Mouse (Mus musculus) neural tube, embryonic 13.5 days (tissue): ENCODE measurements around the gene Tenm3. TPM values are rescaled to one million over a fixed set of nuclear protein-coding genes. Genes with fewer than 3 reads are reported as not detected.

Experiments used
- ATAC-seq: fragments of 200-750 bp; cut with Nextera tagmentation; 2 replicates; pipeline ENCODE4 v1.8.0; 2017; ENCODE audit warnings: low read depth, mild to moderate bottlenecking, moderate TSS enrichment, moderate library complexity
- H3K27ac ChIP-seq: fragments of 300-500 bp; sonication (generic); replicated peaks from 2 replicates; pipeline ENCODE4 v1.5.1; 2015; ENCODE audit warnings: moderate library complexity, mild to moderate bottlenecking, inconsistent platforms
- H3K27me3 ChIP-seq: fragments of 300-500 bp; sonication (generic); 2 replicates; pipeline ENCODE4 v1.6.1; 2015; ENCODE audit warnings: mild to moderate bottlenecking, inconsistent platforms
- H3K36me3 ChIP-seq: fragments of 300-500 bp; sonication (generic); 2 replicates; pipeline ENCODE4 v1.6.1; 2015; ENCODE audit warnings: mild to moderate bottlenecking, inconsistent platforms
- H3K4me1 ChIP-seq: fragments of 300-500 bp; sonication (generic); replicated peaks from 2 replicates; pipeline ENCODE4 v1.6.1; 2015; ENCODE audit warnings: inconsistent platforms
- H3K4me2 ChIP-seq: fragments of 300-500 bp; sonication (generic); 2 replicates; pipeline ENCODE4 v1.6.1; 2015; ENCODE audit warnings: inconsistent platforms, mild to moderate bottlenecking, moderate library complexity
- H3K4me3 ChIP-seq: fragments of 300-500 bp; sonication (generic); 2 replicates; pipeline ENCODE4 v1.5.1; 2015; ENCODE audit warnings: mild to moderate bottlenecking, inconsistent platforms
- H3K9ac ChIP-seq: fragments of 300-500 bp; sonication (generic); 2 replicates; pipeline ENCODE4 v1.6.1; 2015; ENCODE audit warnings: moderate library complexity, mild to moderate bottlenecking, inconsistent platforms
- H3K9me3 ChIP-seq: fragments of 300-500 bp; sonication (generic); 2 replicates; pipeline ENCODE4 v1.6.1; 2016; ENCODE audit warnings: inconsistent platforms
- WGBS: fragments of 180-500 bp; shearing (Covaris S2); methylation state at CpG from one replicate; pipeline ENCODE4 v1.1.7; 2015; 5-methylcytosine and 5-hydroxymethylcytosine counted together
- polyA plus RNA-seq: library from polyadenylated mRNA; unstranded; fragments of >200 nt; fragmentation: Nextera tagmentation; extraction: Ambion mirVana; gene quantifications from 2 replicates; pipeline ENCODE4 v1.2.1, GENCODE M21; 2015

Tenm3 gene
- polyA plus RNA-seq = 40.7 and 47.0 TPM in 2 replicates

GRCm38 (mm10) chr8:48843931-48844285 is at the start of gene Tenm3:
Tenm3 (minus strand) TSS chr8:48843951.
- ATAC-seq = peak; percentile 76

DNA sequence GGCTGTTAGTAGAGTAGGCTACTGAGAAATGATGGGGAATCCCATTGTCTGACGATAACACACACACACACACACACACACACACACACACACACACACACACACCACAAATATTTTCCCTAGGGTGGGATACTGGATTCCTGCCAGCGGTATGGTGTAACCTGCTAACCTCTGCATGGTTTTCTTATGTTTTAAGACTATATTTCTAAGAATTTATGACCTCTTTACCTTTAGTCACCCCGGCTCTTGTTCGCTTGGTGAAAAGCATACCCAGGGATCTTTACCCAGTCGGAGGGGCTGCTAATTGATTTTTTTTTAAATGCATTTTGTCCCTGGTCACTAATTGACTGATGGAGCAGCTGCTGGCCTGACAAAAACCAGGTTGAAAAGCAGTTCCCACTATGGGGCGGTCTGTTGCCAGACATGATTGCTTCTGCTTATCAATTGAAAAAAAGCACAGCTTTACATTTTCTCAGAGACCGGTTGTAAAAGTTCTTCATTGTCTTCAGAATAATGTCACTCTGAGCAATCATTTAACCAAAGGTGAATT is 46.5 kb upstream of the Tenm3 start:
- no peak overlapping the region for H3K9ac ChIP-seq
- no peak overlapping the region for H3K4me2 ChIP-seq
- H3K4me1 ChIP-seq = peaks cover 5% of the 10 kb centered on the region; the same call in 1 of the 2 replicates
- H3K27me3 ChIP-seq = no peaks in the 10 kb centered on the region
- H3K9me3 ChIP-seq = no peaks in the 10 kb centered on the region
- H3K36me3 ChIP-seq = no peaks in the 10 kb centered on the region
- WGBS = 18% methylated on average over 7 of the region's 7 CpGs
- no peak for ATAC-seq
- H3K27ac ChIP-seq = no peak overlapping the region
- no peak overlapping the region for H3K4me3 ChIP-seq

More at GRCm38 (mm10) chr8:48843931-48844285, at the start of gene Tenm3:
- Histone ChIP-seq H3K36me3 (no peaks in the 10 kb centered on the region), H3K9me3 (no peaks in the 10 kb centered on the region), H3K4me1 (peaks cover 43% of the 10 kb centered on the region), H3K27ac (peak within 1 kb of the TSS; percentile 92), H3K4me3 (peak within 1 kb of the TSS; percentile 72), H3K4me2 (peak within 1 kb of the TSS; percentile 95), H3K27me3 (peaks cover 43% of the 10 kb centered on the region), H3K9ac (peak within 1 kb of the TSS; percentile 85)
- WGBS = 0% methylated on average over 19 of the region's 19 CpGs

- Histone ChIP-seq H3K4me2 (no peak overlapping the region), H3K36me3 (no peaks in the 10 kb centered on the region), H3K9ac (no peak overlapping the region), H3K4me3 (no peak overlapping the region), H3K27me3 (no peaks in the 10 kb centered on the region), H3K4me1 (no peaks in the 10 kb centered on the region), H3K27ac (no peak overlapping the region), H3K9me3 (no peaks in the 10 kb centered on the region)
- 88% methylated on average over 4 of the region's 4 CpGs for WGBS
- no peak for ATAC-seq
Measured at GRCm38 (mm10) chr8:48884270-48884669, 40.5 kb upstream of the Tenm3 start.

DNA sequence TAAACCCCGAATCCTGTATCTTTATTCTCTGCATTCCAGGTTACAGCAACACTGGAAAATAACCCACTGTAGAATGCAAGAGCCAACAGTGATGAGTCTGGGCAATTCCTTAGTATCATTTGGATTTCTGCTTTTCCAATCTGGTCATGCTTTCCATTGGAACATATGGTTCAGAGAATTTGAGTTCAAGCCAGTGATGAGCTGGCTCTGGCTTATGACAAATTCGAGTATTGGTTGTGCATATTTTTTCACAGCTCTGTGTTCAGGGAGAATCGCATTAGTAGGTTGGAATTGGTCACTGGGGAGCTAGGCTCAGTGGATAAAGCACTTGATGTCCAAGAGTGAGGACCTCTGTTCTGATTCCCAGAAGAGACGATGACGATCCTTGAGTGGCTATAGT is 36.8 kb upstream of the Tenm3 start:
- Histone ChIP-seq H3K36me3 (no peaks in the 10 kb centered on the region), H3K27me3 (no peaks in the 10 kb centered on the region), H3K27ac (no peak overlapping the region), H3K4me2 (no peak overlapping the region), H3K4me1 (no peaks in the 10 kb centered on the region), H3K4me3 (no peak overlapping the region), H3K9me3 (no peaks in the 10 kb centered on the region), H3K9ac (no peak overlapping the region)
- no peak for ATAC-seq
- 81% methylated on average over 5 of the region's 5 CpGs for WGBS

- Histone ChIP-seq H3K9me3 (no peaks in the 10 kb centered on the region), H3K27ac (no peak overlapping the region)
- WGBS = 92% methylated on average over 5 of the region's 5 CpGs
Measured at GRCm38 (mm10) chr8:48865972-48866371, 22.2 kb upstream of the Tenm3 start.

DNA sequence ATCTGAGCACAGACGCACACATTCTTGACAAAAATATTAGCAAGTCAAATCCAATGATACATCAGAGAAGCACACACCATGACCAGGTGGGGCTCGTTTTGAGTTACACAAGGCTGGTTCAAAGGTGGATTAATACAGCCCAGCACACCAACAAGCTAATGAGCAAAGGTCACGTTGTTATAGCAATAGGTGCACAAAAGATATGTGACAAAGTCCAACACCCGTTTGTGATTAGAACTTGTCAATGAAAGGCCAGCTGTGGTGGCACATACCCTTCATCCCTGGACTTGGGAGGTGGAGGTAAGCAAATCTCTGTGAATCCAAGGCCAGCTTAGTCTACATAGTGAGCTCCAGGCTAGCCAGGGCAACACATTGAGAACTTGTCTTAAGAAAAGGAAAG is 21.7 kb upstream of the Tenm3 start:
- ATAC-seq = no peak
- no peaks in the 10 kb centered on the region for H3K27me3 ChIP-seq
- WGBS = 85% methylated on average over 4 of the region's 4 CpGs
- no peaks in the 10 kb centered on the region for H3K9me3 ChIP-seq
- H3K36me3 ChIP-seq = no peaks in the 10 kb centered on the region
- no peak overlapping the region for H3K27ac ChIP-seq
- no peak overlapping the region for H3K4me2 ChIP-seq
- H3K4me3 ChIP-seq = no peak overlapping the region
- no peak overlapping the region for H3K9ac ChIP-seq
- no peaks in the 10 kb centered on the region for H3K4me1 ChIP-seq

More at GRCm38 (mm10) chr8:48865972-48866371, 22.2 kb upstream of the Tenm3 start:
- ATAC-seq = no peak
- Histone ChIP-seq H3K4me1 (no peaks in the 10 kb centered on the region), H3K4me2 (no peak overlapping the region), H3K4me3 (no peak overlapping the region), H3K9ac (no peak overlapping the region), H3K36me3 (no peaks in the 10 kb centered on the region), H3K27me3 (no peaks in the 10 kb centered on the region)

DNA sequence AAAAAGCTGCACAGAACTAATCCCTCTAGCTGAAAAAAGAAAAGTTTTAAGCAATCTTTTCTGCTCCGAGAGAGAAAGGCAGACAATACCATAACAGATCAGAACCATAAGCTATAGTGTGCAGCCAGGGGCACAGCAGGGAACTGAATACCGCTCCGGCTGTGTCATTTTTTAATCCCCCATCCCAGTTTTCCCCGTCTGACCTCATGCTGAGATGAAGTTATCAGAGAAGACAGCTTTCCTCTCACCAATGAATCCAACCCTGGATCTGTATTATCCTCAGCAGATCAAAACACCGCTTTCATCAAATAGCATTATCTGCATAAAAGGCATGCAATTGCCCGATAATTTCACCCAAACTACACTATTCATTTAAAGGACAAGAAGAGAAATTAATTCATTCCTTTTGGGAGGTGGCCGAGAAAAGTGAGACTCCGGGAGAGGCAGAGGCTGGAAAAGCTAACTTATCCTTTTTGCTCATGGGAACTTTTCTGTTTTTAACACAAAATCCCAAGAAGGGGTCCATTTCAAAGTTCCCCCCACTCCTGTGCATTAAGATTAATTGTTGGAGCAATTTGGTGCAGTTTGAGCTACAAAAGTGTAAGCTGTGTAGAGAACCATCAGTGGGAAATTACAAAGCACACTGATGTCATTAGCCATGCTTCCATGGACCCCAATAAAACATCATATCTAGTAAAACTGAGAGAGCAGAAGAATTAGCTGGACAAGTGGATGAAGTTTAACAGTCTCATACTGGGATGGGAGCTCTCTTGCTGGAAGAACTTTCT is 6.7 kb upstream of the Tenm3 start:
- H3K9me3 ChIP-seq = no peaks in the 10 kb centered on the region
- peaks cover 22% of the 10 kb centered on the region for H3K4me1 ChIP-seq
- peak overlapping the region; percentile 9; the same call in 1 of the 2 replicates for H3K4me2 ChIP-seq
- ATAC-seq = no peak
- no peaks in the 10 kb centered on the region for H3K36me3 ChIP-seq
- H3K4me3 ChIP-seq = no peak overlapping the region
- WGBS = 28% methylated on average over 8 of the region's 8 CpGs
- H3K27me3 ChIP-seq = peaks cover 25% of the 10 kb centered on the region
- H3K9ac ChIP-seq = no peak overlapping the region
- H3K27ac ChIP-seq = no peak overlapping the region

GRCm38 (mm10) chr8:48849091-48849616 is 5.4 kb upstream of the Tenm3 start:
- H3K4me3 ChIP-seq = no peak overlapping the region
- H3K4me2 ChIP-seq = no peak overlapping the region
- peaks cover 32% of the 10 kb centered on the region for H3K4me1 ChIP-seq
- 31% methylated on average over 6 of the region's 6 CpGs for WGBS
- no peak overlapping the region for H3K9ac ChIP-seq
- H3K27me3 ChIP-seq = peaks cover 37% of the 10 kb centered on the region
- H3K9me3 ChIP-seq = no peaks in the 10 kb centered on the region
- no peak for ATAC-seq
- no peaks in the 10 kb centered on the region for H3K36me3 ChIP-seq
- H3K27ac ChIP-seq = no peak overlapping the region

- Histone ChIP-seq H3K9ac (peak overlapping the region; percentile 85), H3K9me3 (no peaks in the 10 kb centered on the region), H3K27me3 (peaks cover 41% of the 10 kb centered on the region), H3K36me3 (no peaks in the 10 kb centered on the region), H3K4me2 (peak overlapping the region; percentile 95), H3K4me3 (peak overlapping the region; percentile 72), H3K27ac (peak overlapping the region; percentile 92), H3K4me1 (peaks cover 46% of the 10 kb centered on the region)
- ATAC-seq = no peak
- WGBS = 10% methylated on average over 12 of the region's 12 CpGs
Measured at GRCm38 (mm10) chr8:48844961-48845360, 1.2 kb upstream of the Tenm3 start.

- under 1% methylated on average over 14 of the region's 14 CpGs for WGBS
- Histone ChIP-seq H3K36me3 (no peaks in the 10 kb centered on the region), H3K4me2 (peak overlapping the region; percentile 95), H3K9me3 (no peaks in the 10 kb centered on the region), H3K27ac (peak overlapping the region; percentile 92), H3K9ac (peak overlapping the region; percentile 85), H3K4me3 (peak overlapping the region; percentile 72), H3K27me3 (peaks cover 43% of the 10 kb centered on the region), H3K4me1 (peaks cover 43% of the 10 kb centered on the region)
- ATAC-seq = no peak
Measured at GRCm38 (mm10) chr8:48844370-48844905, 687 bp upstream of the Tenm3 start.

- Histone ChIP-seq H3K27ac (peak overlapping the region; percentile 92), H3K36me3 (no peaks in the 10 kb centered on the region), H3K4me2 (peak overlapping the region; percentile 95), H3K27me3 (peaks cover 43% of the 10 kb centered on the region), H3K9me3 (no peaks in the 10 kb centered on the region), H3K4me1 (peaks cover 43% of the 10 kb centered on the region), H3K9ac (peak overlapping the region; percentile 85), H3K4me3 (peak overlapping the region; percentile 72)
- peak; percentile 87 for ATAC-seq
- under 1% methylated on average over 72 of the region's 93 CpGs for WGBS
Measured at GRCm38 (mm10) chr8:48842991-48843930, 490 bp downstream of the Tenm3 start.
